Mouse (Mus musculus) ES-E14 (cell line): Measurements from ENCODE around the gene Wipf1.

Experiments
- CHD2 ChIP-seq: IDR thresholded peaks from 2 replicates; pipeline ENCODE4 v1.6.1; 2014; ENCODE audit warnings: mild to moderate bottlenecking, low read depth, low read length, inconsistent platforms
- ZNF384 ChIP-seq: IDR thresholded peaks from 2 replicates; pipeline ENCODE4 v1.6.1; 2012; ENCODE audit warnings: low read depth, low read length, inconsistent platforms

DNA sequence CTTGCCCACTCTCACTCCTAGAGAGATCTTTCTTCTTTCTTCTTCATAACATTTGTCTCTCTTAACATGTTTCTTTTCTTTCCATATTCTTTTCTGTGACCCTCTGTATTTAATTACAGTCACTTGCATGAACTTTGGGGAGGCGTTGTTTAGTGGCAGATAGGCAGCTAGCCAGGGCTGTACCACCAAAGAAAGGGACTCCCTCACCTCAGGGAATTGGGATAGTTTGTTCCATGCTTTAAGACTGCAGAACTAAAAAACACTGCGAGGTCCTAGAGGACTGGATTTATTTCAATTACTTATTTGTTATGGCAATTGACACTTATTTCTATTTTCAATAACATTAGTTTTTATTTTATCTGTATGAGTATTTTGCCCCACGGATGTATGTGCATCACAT, 9.6 kb upstream of the Wipf1 start:
- no peak for TF ChIP-seq ZNF384
- TF ChIP-seq CHD2 = no peak
